Mouse (Mus musculus) intestine, embryonic 16.5 days (tissue): ENCODE measurements at regions not wholly inside any gene's neighbourhood (a gene's known extent, or its start where the extent isn't known, plus 50 kb on each side); places are given as distances from the start of the nearest gene placed in this dataset.

Experiments
- ATAC-seq: fragments of 200-750 bp; cut with Nextera tagmentation; 2 replicates; pipeline ENCODE4 v1.8.0; 2017; ENCODE audit warnings: moderate TSS enrichment, moderate library complexity
- H3K27ac ChIP-seq: fragments of 300-500 bp; sonication (generic); 2 replicates; pipeline ENCODE4 v1.5.1; 2014; ENCODE audit warnings: mild to moderate bottlenecking, low read length
- H3K27me3 ChIP-seq: fragments of 300-500 bp; sonication (generic); replicated peaks from 2 replicates; pipeline ENCODE4 v1.6.1; 2014; ENCODE audit warnings: low read length, control low read depth, mixed read lengths; ENCODE audit not compliant: control insufficient read depth, insufficient read depth
- H3K36me3 ChIP-seq: fragments of 300-500 bp; sonication (generic); 2 replicates; pipeline ENCODE4 v1.6.1; 2014; ENCODE audit warnings: low read length, control low read depth; ENCODE audit not compliant: control insufficient read depth, insufficient read depth
- H3K4me1 ChIP-seq: fragments of 300-500 bp; sonication (generic); 2 replicates; pipeline ENCODE4 v1.6.1; 2014; ENCODE audit warnings: low read length, control low read depth, mixed read lengths; ENCODE audit not compliant: control insufficient read depth, insufficient read depth
- H3K4me2 ChIP-seq: fragments of 300-500 bp; sonication (generic); 2 replicates; pipeline ENCODE4 v1.6.1; 2014; ENCODE audit warnings: low read depth, low read length, control low read depth
- H3K4me3 ChIP-seq: fragments of 300-500 bp; sonication (generic); 2 replicates; pipeline ENCODE4 v1.5.1; 2014; ENCODE audit warnings: mild to moderate bottlenecking, low read length
- H3K9ac ChIP-seq: fragments of 300-500 bp; sonication (generic); 2 replicates; pipeline ENCODE4 v1.6.1; 2014; ENCODE audit warnings: low read depth, low read length
- H3K9me3 ChIP-seq: fragments of 300-500 bp; sonication (generic); 2 replicates; pipeline ENCODE4 v1.6.1; 2016; ENCODE audit warnings: low read length, control low read depth; ENCODE audit not compliant: control insufficient read depth
- WGBS: fragments of 180-500 bp; shearing (Covaris S2); extraction: QIAGEN DNeasy Blood & Tissue Kit; methylation state at CpG from one replicate; pipeline ENCODE4 v1.1.7; 2014; 5-methylcytosine and 5-hydroxymethylcytosine counted together

- ATAC-seq = no peak
- Histone ChIP-seq H3K4me1 (no peaks in the 10 kb centered on the region), H3K4me3 (no peak overlapping the region), H3K27ac (no peak overlapping the region), H3K27me3 (no peaks in the 10 kb centered on the region), H3K9ac (no peak overlapping the region), H3K36me3 (no peaks in the 10 kb centered on the region), H3K9me3 (no peaks in the 10 kb centered on the region), H3K4me2 (no peak overlapping the region)
- WGBS = 84% methylated on average over 5 of the region's 5 CpGs
Measured at GRCm38 (mm10) chr2:64535351-64535851, 437.6 kb upstream of the Fign start.

- Histone ChIP-seq H3K9ac (no peak overlapping the region), H3K4me2 (no peak overlapping the region), H3K36me3 (no peaks in the 10 kb centered on the region), H3K4me1 (no peaks in the 10 kb centered on the region), H3K4me3 (no peak overlapping the region), H3K27me3 (no peaks in the 10 kb centered on the region), H3K9me3 (no peaks in the 10 kb centered on the region), H3K27ac (no peak overlapping the region)
- WGBS = 86% methylated on average over 13 of the region's 13 CpGs
- ATAC-seq = no peak
Measured at GRCm38 (mm10) chr2:64534869-64535268, 437.0 kb upstream of the Fign start.

GRCm38 (mm10) chr2:64534344-64534743, 436.5 kb upstream of the Fign start:
- Histone ChIP-seq H3K4me3 (no peak overlapping the region), H3K27me3 (no peaks in the 10 kb centered on the region), H3K4me2 (no peak overlapping the region), H3K27ac (no peak overlapping the region), H3K36me3 (no peaks in the 10 kb centered on the region), H3K9ac (no peak overlapping the region), H3K4me1 (no peaks in the 10 kb centered on the region), H3K9me3 (no peaks in the 10 kb centered on the region)
- 59% methylated on average over 2 of the region's 2 CpGs for WGBS
- ATAC-seq = no peak

GRCm38 (mm10) chr2:64522722-64523121, 424.9 kb upstream of the Fign start:
- Histone ChIP-seq H3K36me3 (no peaks in the 10 kb centered on the region), H3K4me3 (no peak overlapping the region), H3K27me3 (no peaks in the 10 kb centered on the region), H3K9ac (no peak overlapping the region), H3K4me2 (no peak overlapping the region), H3K4me1 (no peaks in the 10 kb centered on the region), H3K27ac (no peak overlapping the region), H3K9me3 (no peaks in the 10 kb centered on the region)
- 84% methylated on average over 3 of the region's 3 CpGs for WGBS
- ATAC-seq = no peak

- no peak overlapping the region for H3K9ac ChIP-seq
- H3K36me3 ChIP-seq = no peaks in the 10 kb centered on the region
- 65% methylated on average over 3 of the region's 3 CpGs for WGBS
- H3K27me3 ChIP-seq = no peaks in the 10 kb centered on the region
- no peak overlapping the region for H3K27ac ChIP-seq
- no peaks in the 10 kb centered on the region for H3K9me3 ChIP-seq
- H3K4me3 ChIP-seq = no peak overlapping the region
- H3K4me1 ChIP-seq = no peaks in the 10 kb centered on the region
- H3K4me2 ChIP-seq = no peak overlapping the region
- no peak for ATAC-seq
Measured at GRCm38 (mm10) chr2:64522233-64522632, 424.4 kb upstream of the Fign start.

- H3K36me3 ChIP-seq = no peaks in the 10 kb centered on the region
- H3K9ac ChIP-seq = no peak overlapping the region
Measured at GRCm38 (mm10) chr2:64495725-64496124, 397.9 kb upstream of the Fign start.

GRCm38 (mm10) chr2:64466412-64466970, 368.7 kb upstream of the Fign start:
- ATAC-seq = no peak
- H3K4me2 ChIP-seq = no peak overlapping the region
- no peak overlapping the region for H3K27ac ChIP-seq

More at GRCm38 (mm10) chr2:64495725-64496124, 397.9 kb upstream of the Fign start:
- Histone ChIP-seq H3K4me2 (no peak overlapping the region), H3K9me3 (no peaks in the 10 kb centered on the region), H3K27me3 (no peaks in the 10 kb centered on the region), H3K4me3 (no peak overlapping the region), H3K4me1 (no peaks in the 10 kb centered on the region), H3K27ac (no peak overlapping the region)
- ATAC-seq = no peak

GRCm38 (mm10) chr2:64462466-64463114, 364.8 kb upstream of the Fign start:
- H3K27ac ChIP-seq = no peak overlapping the region
- 60% methylated on average over 8 of the region's 8 CpGs for WGBS
- ATAC-seq = no peak
- H3K27me3 ChIP-seq = no peaks in the 10 kb centered on the region
- H3K4me3 ChIP-seq = no peak overlapping the region
- no peak overlapping the region for H3K9ac ChIP-seq
- no peak overlapping the region for H3K4me2 ChIP-seq
- H3K36me3 ChIP-seq = no peaks in the 10 kb centered on the region
- no peaks in the 10 kb centered on the region for H3K4me1 ChIP-seq
- no peaks in the 10 kb centered on the region for H3K9me3 ChIP-seq

More at GRCm38 (mm10) chr2:64466412-64466970, 368.7 kb upstream of the Fign start:
- Histone ChIP-seq H3K27me3 (no peaks in the 10 kb centered on the region), H3K4me1 (no peaks in the 10 kb centered on the region), H3K36me3 (no peaks in the 10 kb centered on the region), H3K9ac (no peak overlapping the region), H3K9me3 (no peaks in the 10 kb centered on the region), H3K4me3 (no peak overlapping the region)
- WGBS = 79% methylated on average over 12 of the region's 12 CpGs

GRCm38 (mm10) chr2:64462041-64462440, 364.2 kb upstream of the Fign start:
- 75% methylated on average over 11 of the region's 11 CpGs for WGBS
- no peak for ATAC-seq
- H3K9ac ChIP-seq = no peak overlapping the region

GRCm38 (mm10) chr2:64461636-64462035, 363.8 kb upstream of the Fign start:
- WGBS = 84% methylated on average over 9 of the region's 9 CpGs
- H3K4me1 ChIP-seq = no peaks in the 10 kb centered on the region
- no peak for ATAC-seq
- no peak overlapping the region for H3K27ac ChIP-seq
- H3K4me2 ChIP-seq = no peak overlapping the region
- H3K9me3 ChIP-seq = no peaks in the 10 kb centered on the region
- no peaks in the 10 kb centered on the region for H3K36me3 ChIP-seq
- H3K9ac ChIP-seq = no peak overlapping the region
- H3K4me3 ChIP-seq = no peak overlapping the region
- no peaks in the 10 kb centered on the region for H3K27me3 ChIP-seq

More at GRCm38 (mm10) chr2:64462041-64462440, 364.2 kb upstream of the Fign start:
- no peaks in the 10 kb centered on the region for H3K9me3 ChIP-seq
- H3K4me3 ChIP-seq = no peak overlapping the region
- no peak overlapping the region for H3K27ac ChIP-seq
- no peak overlapping the region for H3K4me2 ChIP-seq
- H3K4me1 ChIP-seq = no peaks in the 10 kb centered on the region
- no peaks in the 10 kb centered on the region for H3K36me3 ChIP-seq
- H3K27me3 ChIP-seq = no peaks in the 10 kb centered on the region
